Mouse (Mus musculus): Measurements from ENCODE around the gene Tmem199. TPM values are rescaled to one million over a fixed set of nuclear protein-coding genes. Genes with fewer than 3 reads are reported as not detected.

Tmem199 gene
- polyA plus RNA-seq, 1 experiment from 2014 or later = 21.1 TPM

- Histone ChIP-seq H3K9me3 (ENCODE audit: low read length) (no peaks in the 10 kb centered on the region), H3K27me3 (ENCODE audit: insufficient read depth, low read length) (no peaks in the 10 kb centered on the region), H3K36me3 (replicated peaks; ENCODE audit: insufficient read depth, low read length) (peaks cover 26% of the 10 kb centered on the region), H3K4me2 (ENCODE audit: low read depth, low read length) (no peak overlapping the region), H3K9ac (replicated peaks) (no peak overlapping the region), H3K4me3 (ENCODE audit: low read depth, low read length) (no peak overlapping the region), H3K4me1 (ENCODE audit: insufficient read depth) (peaks cover 10% of the 10 kb centered on the region), H3K27ac (ENCODE audit: low read depth) (peak overlapping the region; percentile 71)
- no peak for DNase-seq
- WGBS (ENCODE audit: insufficient replicate concordance) = 61% methylated on average over 6 of the region's 6 CpGs
- no peak for ATAC-seq
- TF ChIP-seq CTCF (IDR thresholded peaks at IDR 0.05; ENCODE audit: low read depth) = no peak
- TF ChIP-seq EP300 (IDR thresholded peaks at IDR 0.05; ENCODE audit: low read depth) = 0 out of 2 replicates have a peak, but pooled peaks have one; percentile 39
These were observed 19.1 kb upstream of the Tmem199 start for GRCm38 (mm10) chr11:78531046-78531445.

GRCm38 (mm10) chr11:78530001-78530400 lies 18.0 kb upstream of the Tmem199 start:
- no peak for ATAC-seq
- Histone ChIP-seq H3K27ac (ENCODE audit: low read depth) (peak overlapping the region; percentile 71; the same call in 1 of the 2 replicates), H3K4me3 (ENCODE audit: low read depth, low read length) (no peak overlapping the region), H3K9ac (replicated peaks) (no peak overlapping the region), H3K4me2 (ENCODE audit: low read depth, low read length) (no peak overlapping the region), H3K36me3 (replicated peaks; ENCODE audit: insufficient read depth, low read length) (peaks cover 31% of the 10 kb centered on the region), H3K27me3 (ENCODE audit: insufficient read depth, low read length) (no peaks in the 10 kb centered on the region), H3K9me3 (ENCODE audit: low read length) (no peaks in the 10 kb centered on the region), H3K4me1 (ENCODE audit: insufficient read depth) (peaks cover 5% of the 10 kb centered on the region)
- no peak for TF ChIP-seq EP300 (IDR thresholded peaks at IDR 0.05; ENCODE audit: low read depth)
- no peak for TF ChIP-seq CTCF (IDR thresholded peaks at IDR 0.05; ENCODE audit: low read depth)
- WGBS (ENCODE audit: insufficient replicate concordance) = 79% methylated on average over 12 of the region's 12 CpGs
- DNase-seq = no peak

- Histone ChIP-seq H3K9me3 (ENCODE audit: low read length) (no peaks in the 10 kb centered on the region), H3K27me3 (ENCODE audit: insufficient read depth, low read length) (no peaks in the 10 kb centered on the region), H3K36me3 (replicated peaks; ENCODE audit: insufficient read depth, low read length) (peaks cover 42% of the 10 kb centered on the region), H3K27ac (ENCODE audit: low read depth) (no peak overlapping the region), H3K4me2 (ENCODE audit: low read depth, low read length) (no peak overlapping the region), H3K9ac (replicated peaks) (no peak overlapping the region), H3K4me1 (ENCODE audit: insufficient read depth) (no peaks in the 10 kb centered on the region), H3K4me3 (ENCODE audit: low read depth, low read length) (no peak overlapping the region)
- TF ChIP-seq EP300 (IDR thresholded peaks at IDR 0.05; ENCODE audit: low read depth) = no peak
- TF ChIP-seq CTCF (IDR thresholded peaks at IDR 0.05; ENCODE audit: low read depth) = no peak
- 82% methylated on average over 9 of the region's 9 CpGs for WGBS (ENCODE audit: insufficient replicate concordance)
- DNase-seq (no peak), ATAC-seq (no peak)
These were observed 16.7 kb upstream of the Tmem199 start for GRCm38 (mm10) chr11:78528714-78529113.

DNA sequence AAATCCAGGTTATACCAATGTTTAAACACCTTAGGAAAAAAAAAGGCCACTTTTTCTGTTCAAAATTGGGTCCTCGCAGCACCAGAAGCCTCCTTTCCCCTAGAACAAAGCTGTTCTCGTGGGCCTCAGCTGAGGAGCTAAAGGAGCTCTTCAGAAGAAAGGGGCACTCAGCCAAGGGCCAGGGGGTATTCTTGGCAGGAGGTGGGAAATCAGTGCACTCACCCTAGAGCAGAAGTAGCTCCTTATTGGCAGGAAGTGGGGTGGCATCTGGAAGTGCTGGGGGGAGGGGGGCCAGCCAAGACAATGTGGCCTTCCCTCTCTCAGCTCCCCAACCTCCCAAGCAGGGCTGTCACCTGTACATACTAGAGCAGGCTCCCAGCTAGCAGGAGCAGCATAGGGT lies 12.9 kb upstream of the Tmem199 start:
- H3K4me1 ChIP-seq (ENCODE audit: insufficient read depth) = no peaks in the 10 kb centered on the region
- ATAC-seq (no peak), DNase-seq (no peak)
- 80% methylated on average over 2 of the region's 2 CpGs for WGBS (ENCODE audit: insufficient replicate concordance)
- H3K4me3 ChIP-seq (ENCODE audit: low read depth, low read length) = no peak overlapping the region
- H3K9ac ChIP-seq (replicated peaks) = no peak overlapping the region
- H3K27me3 ChIP-seq (ENCODE audit: insufficient read depth, low read length) = no peaks in the 10 kb centered on the region
- TF ChIP-seq CTCF (IDR thresholded peaks at IDR 0.05; ENCODE audit: low read depth) = no peak
- no peak overlapping the region for H3K27ac ChIP-seq (ENCODE audit: low read depth)
- H3K36me3 ChIP-seq (replicated peaks; ENCODE audit: insufficient read depth, low read length) = peaks cover 75% of the 10 kb centered on the region
- no peak overlapping the region for H3K4me2 ChIP-seq (ENCODE audit: low read depth, low read length)
- H3K9me3 ChIP-seq (ENCODE audit: low read length) = no peaks in the 10 kb centered on the region

- DNase-seq (no peak), ATAC-seq (no peak)
- peaks cover 77% of the 10 kb centered on the region for H3K36me3 ChIP-seq (replicated peaks; ENCODE audit: insufficient read depth, low read length)
- TF ChIP-seq EP300 (IDR thresholded peaks at IDR 0.05; ENCODE audit: low read depth) (no peak), CTCF (IDR thresholded peaks at IDR 0.05; ENCODE audit: low read depth) (no peak)
- no peak overlapping the region for H3K9ac ChIP-seq (replicated peaks)
- H3K4me3 ChIP-seq (ENCODE audit: low read depth, low read length) = no peak overlapping the region
- H3K4me2 ChIP-seq (ENCODE audit: low read depth, low read length) = no peak overlapping the region
- no peaks in the 10 kb centered on the region for H3K4me1 ChIP-seq (ENCODE audit: insufficient read depth)
- H3K9me3 ChIP-seq (ENCODE audit: low read length) = no peaks in the 10 kb centered on the region
- H3K27me3 ChIP-seq (ENCODE audit: insufficient read depth, low read length) = no peaks in the 10 kb centered on the region
- H3K27ac ChIP-seq (ENCODE audit: low read depth) = no peak overlapping the region
- whole genome bisulfite sequencing (ENCODE audit: insufficient replicate concordance) = 88% methylated on average over 9 of the region's 9 CpGs
These were observed 11.4 kb upstream of the Tmem199 start for GRCm38 (mm10) chr11:78523241-78523955.

GRCm38 (mm10) chr11:78522481-78522997 lies 10.6 kb upstream of the Tmem199 start:
- TF ChIP-seq EP300 (IDR thresholded peaks at IDR 0.05; ENCODE audit: low read depth) (no peak), CTCF (IDR thresholded peaks at IDR 0.05; ENCODE audit: low read depth) (peak; percentile 57)
- Histone ChIP-seq H3K4me2 (ENCODE audit: low read depth, low read length) (no peak overlapping the region), H3K27ac (ENCODE audit: low read depth) (no peak overlapping the region), H3K9me3 (ENCODE audit: low read length) (no peaks in the 10 kb centered on the region), H3K9ac (replicated peaks) (no peak overlapping the region), H3K36me3 (replicated peaks; ENCODE audit: insufficient read depth, low read length) (peaks cover 76% of the 10 kb centered on the region), H3K27me3 (ENCODE audit: insufficient read depth, low read length) (no peaks in the 10 kb centered on the region), H3K4me3 (ENCODE audit: low read depth, low read length) (no peak overlapping the region), H3K4me1 (ENCODE audit: insufficient read depth) (no peaks in the 10 kb centered on the region)
- ATAC-seq (no peak), DNase-seq (no peak)
- 88% methylated on average over 1 of the region's 1 CpGs for WGBS (ENCODE audit: insufficient replicate concordance)

Data from liver, postnatal 0 days (tissue).